Mouse (Mus musculus) layer of hippocampus, adult 2 months (tissue): ENCODE measurements at regions not wholly inside any gene's neighbourhood (a gene's known extent, or its start where the extent isn't known, plus 50 kb on each side); places are given as distances from the start of the nearest gene placed in this dataset.
"Not testable (repeated sequence)": the region's sequence is repeated elsewhere in the genome, so short reads cannot be mapped to it uniquely, and the experiment has no call there.

ENCODE experiments used
- DNase-seq, 2 experiments: peaks; one replicate each; pipeline ENCODE4 v3.0.0; 2022; ENCODE audit warnings: low spot score in 2 of 2
- H3K27ac ChIP-seq: fragments of 200-600 bp; 2 replicates; pipeline ENCODE4 v1.8.1; 2022
- H3K4me3 ChIP-seq: fragments of 200-600 bp; 2 replicates; pipeline ENCODE4 v1.8.1; 2022; ENCODE audit warnings: mild to moderate bottlenecking
- CTCF ChIP-seq: fragments of 200-600 bp; conservative IDR thresholded peaks from 2 replicates; pipeline ENCODE4 v1.8.1; 2022; ENCODE audit warnings: antibody characterized with exemption, mild to moderate bottlenecking, moderate library complexity

DNA sequence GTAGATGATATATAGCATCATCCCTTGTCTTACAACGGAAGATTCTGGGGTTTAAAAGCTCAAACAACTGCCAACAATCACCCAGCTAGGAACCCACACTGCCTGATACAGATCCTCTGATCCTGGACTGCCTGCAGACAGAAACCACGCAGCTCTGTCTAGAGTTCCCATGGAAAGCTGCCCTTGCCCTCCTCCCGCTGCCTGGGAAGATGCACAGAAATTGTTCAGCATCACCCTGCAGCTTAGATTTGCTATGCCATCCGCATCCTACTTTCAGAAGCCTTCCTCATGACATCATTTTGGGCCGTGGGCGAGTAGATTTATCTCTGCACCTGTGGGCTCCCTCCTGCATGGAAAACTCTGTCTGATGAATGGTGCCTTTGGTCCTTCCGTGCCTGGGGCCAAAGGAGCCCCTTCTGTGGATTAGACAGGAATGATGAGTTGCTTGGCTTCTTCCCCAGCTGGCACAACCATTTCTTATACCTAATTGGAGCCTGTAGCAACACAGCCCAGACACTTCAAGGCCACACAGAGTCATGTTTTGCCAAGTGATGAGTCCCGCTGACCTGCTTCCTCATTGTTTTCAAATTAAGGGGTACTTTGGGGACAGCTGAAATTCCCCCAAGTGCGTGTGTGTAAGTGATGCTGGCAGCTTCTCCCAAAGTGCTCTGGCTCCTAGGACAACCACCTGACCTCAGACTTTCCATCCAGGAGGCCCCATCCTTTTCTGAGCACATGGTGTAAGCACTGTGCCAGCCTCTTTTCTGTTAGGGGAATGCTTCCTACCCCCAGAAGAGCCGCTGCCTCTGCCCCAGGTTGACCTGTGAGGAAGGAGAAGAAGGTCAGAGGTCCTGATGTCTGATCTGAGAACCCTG is 153.9 kb downstream of the Snx18 start:
- no peak for TF ChIP-seq CTCF
- Histone ChIP-seq H3K4me3 (no peak overlapping the region), H3K27ac (no peak overlapping the region)
- no peak for DNase-seq

DNA sequence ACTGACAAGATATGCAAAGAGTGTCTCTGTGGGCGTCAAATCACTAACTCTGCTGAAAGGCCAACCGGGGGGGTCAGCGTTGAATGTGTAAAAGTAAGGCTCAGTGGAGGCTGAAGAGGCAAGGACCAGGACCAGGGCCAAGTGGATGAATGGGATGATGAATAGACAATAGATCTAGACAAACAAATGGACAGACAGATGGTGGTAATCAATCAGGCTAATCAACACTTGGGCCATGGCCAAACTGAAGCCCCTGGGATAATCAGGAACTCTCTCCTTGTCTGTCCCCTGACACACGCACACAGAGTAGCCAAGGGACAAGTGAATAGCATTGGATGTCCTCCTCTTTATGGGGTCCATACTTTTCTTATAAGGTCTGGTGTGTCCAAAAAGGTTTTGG is 154.9 kb downstream of the Snx18 start:
- H3K27ac ChIP-seq = no peak overlapping the region
- no peak for TF ChIP-seq CTCF
- no peak for DNase-seq
- no peak overlapping the region for H3K4me3 ChIP-seq

DNA sequence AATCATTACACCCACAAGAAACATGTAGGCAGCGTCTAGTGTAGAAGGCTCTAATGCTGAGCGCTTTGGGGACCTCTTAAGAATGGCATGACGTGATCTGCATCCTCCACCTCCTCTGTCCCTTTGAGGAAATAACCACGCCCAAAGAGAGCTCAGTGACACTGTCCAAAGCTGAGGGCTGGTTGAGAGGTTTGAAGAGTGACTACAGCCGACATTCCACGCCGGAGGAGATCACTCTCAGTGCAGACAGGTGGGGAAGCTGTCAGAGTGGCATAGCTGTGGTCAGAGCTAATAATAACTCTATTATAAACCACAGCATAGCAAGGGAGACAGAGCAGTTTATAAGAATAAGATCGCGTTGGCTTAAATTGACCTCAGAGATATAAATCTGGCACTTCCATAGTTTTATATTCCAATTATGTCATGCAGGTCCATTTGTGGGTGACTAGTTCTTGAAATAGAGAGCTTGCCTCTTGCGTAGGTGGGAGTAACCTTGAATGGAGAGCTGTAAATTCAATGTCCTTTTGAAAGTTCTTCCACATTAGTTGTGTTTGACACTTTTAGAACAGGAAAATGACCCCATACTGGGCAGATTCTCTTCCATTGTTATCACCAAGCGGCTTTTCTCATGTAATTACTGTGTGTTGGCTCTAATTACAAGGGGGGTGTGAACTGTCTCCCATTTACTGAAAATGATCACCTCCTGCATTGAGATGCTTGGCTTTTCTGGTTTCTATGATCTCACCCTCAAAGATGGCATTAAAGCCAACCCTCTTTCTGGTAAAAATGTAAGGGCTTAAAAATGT is 161.7 kb downstream of the BC067074 start:
- Histone ChIP-seq H3K4me3 (no peak overlapping the region), H3K27ac (no peak overlapping the region)
- no peak for DNase-seq
- TF ChIP-seq CTCF = no peak

DNA sequence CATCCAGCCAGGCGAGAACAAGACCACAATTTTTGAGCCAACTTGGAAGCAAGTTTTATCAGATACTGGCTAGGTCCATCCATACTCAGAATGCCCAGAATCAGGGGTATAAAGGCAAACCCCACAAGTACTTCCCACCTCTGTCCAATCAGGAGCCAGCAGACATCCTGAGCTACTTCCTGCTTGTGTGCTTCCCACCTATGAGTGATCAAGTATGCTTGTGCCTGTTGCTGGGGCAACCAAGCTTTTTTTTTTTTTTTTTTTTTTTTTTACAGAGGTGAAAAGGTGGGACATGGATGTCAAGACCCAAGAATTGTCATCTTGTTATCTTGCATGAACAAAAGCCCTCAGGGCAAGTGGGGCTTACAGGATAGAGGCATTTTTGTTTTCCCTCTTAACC is 155.4 kb downstream of the BC067074 start:
- no peak overlapping the region for H3K4me3 ChIP-seq
- no peak for DNase-seq
- no peak overlapping the region for H3K27ac ChIP-seq
- no peak for TF ChIP-seq CTCF

DNA sequence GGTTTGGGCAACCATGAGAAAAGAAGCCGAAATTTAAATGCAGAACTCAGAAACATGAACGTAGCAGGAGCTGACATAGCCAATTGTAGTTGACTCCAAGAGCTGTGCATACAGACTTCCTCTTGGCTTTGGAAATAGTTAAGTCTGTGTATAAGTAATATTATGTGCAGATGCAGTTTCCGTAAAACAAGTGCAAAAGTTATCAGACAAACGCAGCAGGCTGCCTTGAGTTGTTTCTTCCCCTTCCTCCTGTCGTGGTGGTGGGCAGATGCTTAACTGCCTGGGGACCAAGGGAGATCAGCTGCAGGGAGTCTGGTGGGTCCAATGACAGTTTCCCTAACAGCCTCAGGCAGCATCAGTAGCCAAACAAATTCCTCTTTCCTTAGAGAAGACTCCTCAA is 153.3 kb downstream of the BC067074 start:
- Histone ChIP-seq H3K27ac (no peak overlapping the region), H3K4me3 (no peak overlapping the region)
- DNase-seq = no peak
- TF ChIP-seq CTCF = no peak

DNA sequence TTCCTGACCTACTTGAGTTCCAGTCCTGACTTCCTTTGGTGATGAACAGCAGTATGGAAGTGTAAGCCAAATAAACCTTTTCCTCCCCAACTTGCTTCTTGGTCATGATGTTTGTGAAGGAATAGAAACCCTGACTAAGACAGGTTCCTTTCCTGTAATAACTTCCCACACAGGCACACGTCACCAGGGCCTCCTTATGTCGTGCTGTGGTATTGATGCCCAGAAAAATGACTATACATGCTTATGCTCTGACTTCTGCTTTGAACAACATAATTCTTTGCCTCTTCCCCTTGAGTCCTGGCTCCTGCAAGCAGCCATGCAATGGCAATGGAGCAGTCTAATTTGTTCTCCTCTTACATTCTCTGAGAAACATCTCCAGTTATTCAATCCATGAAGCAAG is 151.5 kb downstream of the BC067074 start:
- not testable (repeated sequence) for DNase-seq, H3K27ac ChIP-seq, H3K4me3 ChIP-seq

DNA sequence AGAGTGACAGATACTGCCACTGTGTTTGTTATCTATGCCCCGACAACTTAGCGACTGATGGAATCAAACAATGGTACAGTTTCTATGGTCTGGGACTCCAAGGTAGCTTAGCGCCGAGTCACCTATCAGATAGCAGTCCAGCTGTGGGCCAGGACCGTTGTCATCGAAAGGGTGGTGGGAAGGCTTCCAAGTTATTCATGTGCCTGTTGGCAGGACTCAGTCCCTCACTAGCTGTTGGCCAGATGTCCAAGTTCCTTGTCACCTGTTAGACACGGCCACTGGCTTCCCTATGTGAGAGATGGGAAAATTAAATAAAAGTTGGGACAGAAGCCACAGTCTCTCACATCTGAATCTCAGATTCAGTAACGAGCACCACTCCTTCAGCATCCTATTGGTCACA is 150.1 kb downstream of the BC067074 start:
- no peak for DNase-seq
- Histone ChIP-seq H3K27ac (no peak overlapping the region), H3K4me3 (no peak overlapping the region)
- no peak for TF ChIP-seq CTCF

DNA sequence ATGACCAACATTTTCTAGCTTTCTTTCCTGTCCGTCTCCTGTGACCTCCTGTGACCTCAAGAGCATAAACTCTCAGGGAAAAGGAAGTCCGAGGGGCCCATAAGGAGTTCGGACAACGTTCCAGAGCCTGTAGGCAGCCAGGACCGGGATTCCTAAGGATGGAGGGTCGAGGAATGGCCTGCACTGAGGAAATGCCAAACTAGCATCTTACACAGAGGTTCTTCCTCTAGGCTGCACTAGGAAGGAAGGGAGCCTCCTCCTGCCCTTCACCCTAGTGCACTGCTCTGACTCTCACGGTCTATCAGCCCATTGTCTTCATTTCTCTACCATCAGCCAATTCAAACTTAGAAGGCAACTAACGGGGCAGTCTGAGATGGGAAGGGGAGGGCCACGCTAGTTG is 149.2 kb downstream of the BC067074 start:
- TF ChIP-seq CTCF = no peak
- Histone ChIP-seq H3K4me3 (no peak overlapping the region), H3K27ac (no peak overlapping the region)
- DNase-seq = no peak

DNA sequence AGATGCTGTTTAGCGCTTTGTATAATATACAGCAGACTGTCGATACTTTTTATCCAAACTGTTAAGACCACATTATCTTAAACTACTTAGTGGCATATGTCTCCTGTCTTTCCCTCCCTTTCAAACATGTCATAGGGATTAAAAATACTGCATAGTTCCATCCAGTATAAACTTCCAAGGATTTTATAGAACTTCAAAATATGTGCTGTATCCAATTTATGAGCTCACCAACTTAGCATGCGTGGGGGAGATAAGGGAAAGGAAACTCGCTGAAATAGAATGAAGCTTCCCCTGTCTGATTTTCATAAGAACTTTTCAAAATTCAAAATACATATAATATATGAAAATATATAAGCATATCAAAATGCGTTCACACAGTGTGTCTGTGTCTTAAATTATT is 147.2 kb downstream of the BC067074 start:
- no peak overlapping the region for H3K4me3 ChIP-seq
- no peak for DNase-seq
- H3K27ac ChIP-seq = no peak overlapping the region
- no peak for TF ChIP-seq CTCF

DNA sequence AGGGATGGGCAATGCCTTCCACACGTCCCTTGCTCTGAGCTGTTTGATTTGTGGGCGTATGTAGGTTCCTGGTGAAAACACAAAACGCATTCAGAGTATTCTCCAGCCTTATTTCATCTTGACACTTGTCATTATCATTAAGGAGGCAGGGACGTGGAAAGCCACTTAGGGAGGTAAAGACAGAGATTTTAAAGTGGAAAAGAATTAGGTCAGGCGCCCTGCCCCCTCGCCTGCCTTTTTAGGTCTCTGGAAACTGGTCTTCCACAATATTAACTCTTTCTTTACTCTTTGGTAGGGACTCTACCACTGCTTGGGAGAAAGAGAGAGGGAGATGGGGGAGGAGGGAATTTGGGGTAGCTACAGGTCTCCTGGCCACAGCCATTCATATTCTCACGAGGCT is 146.6 kb downstream of the BC067074 start:
- no peak for DNase-seq
- H3K4me3 ChIP-seq = no peak overlapping the region
- no peak overlapping the region for H3K27ac ChIP-seq
- no peak for TF ChIP-seq CTCF

DNA sequence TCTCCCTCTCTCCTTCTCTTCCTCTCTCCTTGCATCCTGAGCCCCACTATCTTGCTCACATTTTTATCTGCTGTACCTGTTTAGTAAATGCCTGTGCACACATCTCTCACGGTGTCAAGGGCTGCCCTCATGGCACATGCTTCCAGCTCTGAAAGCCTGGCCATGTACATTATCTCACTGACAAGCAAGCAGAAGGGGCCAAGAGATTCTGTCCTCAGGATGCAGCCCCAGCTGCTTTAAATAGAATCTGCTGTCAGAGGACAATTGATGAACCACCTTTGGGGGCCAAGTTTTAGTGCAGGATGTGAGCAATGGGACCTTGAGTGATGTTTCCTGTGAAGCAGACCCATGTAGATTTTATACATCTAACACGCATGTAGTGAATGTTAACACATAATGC is 145.9 kb downstream of the BC067074 start:
- no peak for DNase-seq
- no peak for TF ChIP-seq CTCF
- Histone ChIP-seq H3K4me3 (no peak overlapping the region), H3K27ac (no peak overlapping the region)

DNA sequence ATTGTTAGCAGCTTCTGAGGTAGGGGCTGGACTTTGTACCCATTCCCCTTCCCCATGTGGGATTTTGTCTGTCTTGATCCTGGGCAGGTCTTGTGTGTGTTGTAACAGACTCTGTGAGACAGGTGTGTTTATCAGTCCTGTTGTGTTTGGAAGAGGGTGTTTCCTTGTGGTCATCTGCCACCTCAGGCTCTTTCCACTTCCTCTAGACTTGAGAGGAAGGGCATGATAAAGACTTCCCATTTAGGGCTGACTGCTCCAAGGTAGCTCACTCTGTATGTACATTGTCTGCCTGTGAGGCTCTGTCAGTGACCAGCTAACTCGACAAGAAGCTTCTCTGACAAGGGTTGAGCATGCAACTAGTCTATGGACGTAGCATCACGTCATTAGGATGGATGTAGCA is 143.3 kb downstream of the BC067074 start:
- no peak for DNase-seq
- no peak overlapping the region for H3K4me3 ChIP-seq
- TF ChIP-seq CTCF = no peak
- no peak overlapping the region for H3K27ac ChIP-seq

DNA sequence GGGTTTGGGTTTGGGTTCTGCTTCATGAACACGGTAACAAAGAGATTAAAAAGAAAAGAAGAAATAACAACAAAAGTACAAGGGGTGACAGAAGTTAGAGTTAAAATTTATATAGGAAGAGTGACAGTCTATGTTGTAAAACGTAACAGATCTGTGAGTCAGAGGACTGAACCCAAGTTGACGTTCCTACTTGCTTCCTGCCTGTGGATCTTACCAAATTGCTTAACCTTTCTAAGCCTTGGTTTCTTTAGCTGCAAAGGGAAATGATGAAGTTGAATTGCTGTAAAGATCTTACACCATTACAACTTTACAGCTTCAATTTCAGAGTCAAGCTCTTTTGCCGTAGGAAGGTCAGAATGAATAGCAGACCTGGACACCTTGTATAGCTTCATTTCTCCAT is 142.2 kb downstream of the BC067074 start:
- no peak for DNase-seq
- no peak for TF ChIP-seq CTCF

DNA sequence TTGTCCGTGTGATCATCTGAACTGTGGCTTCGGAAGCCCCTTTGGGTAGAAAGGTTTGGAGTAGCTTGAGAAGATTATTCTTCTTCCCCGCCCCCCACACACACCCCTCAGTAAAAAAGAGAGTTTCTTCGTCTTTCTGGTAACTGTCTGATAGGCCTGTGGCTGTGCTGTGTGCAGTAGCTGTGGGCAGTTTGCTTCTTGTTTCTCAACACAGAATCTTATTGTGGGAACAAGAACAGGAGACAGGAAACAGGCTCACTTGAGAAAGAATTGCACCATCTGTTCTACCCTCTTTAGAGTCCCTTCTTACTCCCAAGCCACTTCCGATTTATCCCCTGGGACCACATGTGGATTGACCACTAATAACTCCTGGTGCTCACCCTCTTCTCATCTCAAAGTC is 140.5 kb downstream of the BC067074 start:
- TF ChIP-seq CTCF = no peak
- Histone ChIP-seq H3K27ac (no peak overlapping the region; the same call in 1 of the 2 replicates), H3K4me3 (no peak overlapping the region)
- no peak for DNase-seq

More for the DNA sequence above, 142.2 kb downstream of the BC067074 start:
- H3K4me3 ChIP-seq = no peak overlapping the region
- H3K27ac ChIP-seq = no peak overlapping the region
